In the genomic region with DNA sequence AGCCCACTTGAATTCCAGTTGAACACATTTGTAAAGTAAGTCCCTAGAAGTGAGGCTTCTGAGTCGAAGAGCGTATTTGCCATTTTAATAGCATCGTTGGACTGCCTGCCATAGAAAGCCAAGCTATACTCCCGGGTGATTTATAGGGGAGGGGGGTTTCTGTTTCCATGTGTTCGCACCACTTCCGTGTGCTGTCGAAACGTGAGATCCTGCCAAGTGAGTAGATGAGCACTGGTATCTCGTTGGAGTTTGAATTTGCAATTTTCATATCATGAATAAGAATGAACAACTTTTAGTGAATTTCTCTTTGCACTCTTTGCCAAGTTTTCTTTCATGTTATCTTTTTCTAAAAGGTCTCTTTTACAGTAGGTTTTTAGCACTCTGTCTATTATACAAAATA, we compare ENCODE assay signal across 26 mouse cellular contexts.
"Had no signal": no experiment of that assay in that cellular context is flagged by ENCODE, and none has a peak within 500 bp of the region (broad histone marks: within the 10 kb centered on the region; RNA-seq: fewer than 3 reads in every experiment).

No protein-coding gene starts in this region.

- H3K27ac ChIP-seq: heart, adult 2 months; heart, embryonic 13.5 days; heart, embryonic 15.5 days; hindbrain, embryonic 13.5 days; hindbrain, embryonic 15.5 days; hindbrain, postnatal 0 days; limb, embryonic 10.5 days; limb, embryonic 12.5 days; liver, embryonic 13.5 days; liver, embryonic 15.5 days had no signal

- H3K4me3 ChIP-seq: heart, adult 2 months; heart, embryonic 13.5 days; heart, embryonic 15.5 days; hindbrain, embryonic 13.5 days; hindbrain, embryonic 15.5 days; limb, embryonic 10.5 days; limb, embryonic 12.5 days; liver, embryonic 13.5 days; liver, embryonic 15.5 days had no signal

- H3K9ac ChIP-seq: heart, embryonic 13.5 days; heart, embryonic 15.5 days; hindbrain, embryonic 13.5 days; hindbrain, embryonic 15.5 days; limb, embryonic 12.5 days; liver, embryonic 13.5 days; liver, embryonic 15.5 days had no signal

- H3K4me1 ChIP-seq: heart, embryonic 13.5 days; heart, embryonic 15.5 days; hindbrain, embryonic 13.5 days; hindbrain, embryonic 15.5 days; limb, embryonic 10.5 days; limb, embryonic 12.5 days; liver, embryonic 13.5 days; liver, embryonic 15.5 days had no signal

- ATAC-seq: hindbrain, postnatal 0 days; intestine, embryonic 16.5 days had no signal

- H3K27me3 ChIP-seq: liver, embryonic 15.5 days had no signal

- H3K9me3 ChIP-seq: heart, embryonic 15.5 days; limb, embryonic 10.5 days; liver, embryonic 13.5 days; liver, embryonic 15.5 days had no signal

- H3K4me2 ChIP-seq: heart, embryonic 11.5 days; heart, embryonic 13.5 days; heart, embryonic 15.5 days; hindbrain, embryonic 13.5 days; hindbrain, embryonic 15.5 days; limb, embryonic 12.5 days; liver, embryonic 11.5 days; liver, embryonic 13.5 days; liver, embryonic 15.5 days had no signal

- H3K36me3 ChIP-seq: heart, embryonic 13.5 days; heart, embryonic 15.5 days; hindbrain, embryonic 13.5 days; hindbrain, embryonic 15.5 days; limb, embryonic 10.5 days; limb, embryonic 12.5 days; liver, embryonic 13.5 days; liver, embryonic 15.5 days had no signal

- DNase-seq: gastrocnemius, postnatal 14 days; gastrocnemius, postnatal 36 days; heart, adult 11 months; heart, adult 2 months; heart, postnatal 14 days; heart, postnatal 36 days; kidney, adult 11 months; kidney, adult 2 months; kidney, adult 9 months; kidney, postnatal 14 days; kidney, postnatal 36 days; layer of hippocampus, adult 9-11 months; layer of hippocampus, postnatal 36 days; liver; liver, embryonic 13.5 days had no signal
